Comparison of ENCODE assay signal across 22 mouse cellular contexts in genomic region chr2:65162625-65163024, GRCm38 (mm10).
"Had no signal": no experiment of that assay in that cellular context is flagged by ENCODE, and none has a peak within 500 bp of the region (broad histone marks: within the 10 kb centered on the region; RNA-seq: fewer than 3 reads in every experiment).

No protein-coding gene starts in this region.

- H3K27ac ChIP-seq: heart, adult 2 months; hindbrain, embryonic 10.5 days; hindbrain, embryonic 12.5 days; hindbrain, embryonic 14.5 days; kidney, embryonic 15.5 days; kidney, postnatal 0 days; layer of hippocampus, adult 2 months; left cerebral cortex, adult 2 months; limb, embryonic 15.5 days; liver, embryonic 12.5 days; liver, embryonic 14.5 days had no signal

- ATAC-seq: hindbrain, embryonic 16.5 days; intestine, postnatal 0 days; liver, embryonic 12.5 days had no signal

- H3K9ac ChIP-seq: heart, embryonic 12.5 days; hindbrain, embryonic 12.5 days; hindbrain, embryonic 14.5 days; kidney, embryonic 15.5 days; limb, embryonic 15.5 days; liver, embryonic 12.5 days; liver, embryonic 14.5 days had no signal

- DNase-seq: gastrocnemius, postnatal 14 days; gastrocnemius, postnatal 36 days; heart, adult 2 months; heart, postnatal 10 days; heart, postnatal 4 days; kidney, adult 18-20 months; kidney, adult 8-10 months; kidney, postnatal 14 days; kidney, postnatal 4 days had no signal

- H3K36me3 ChIP-seq: heart, embryonic 12.5 days; hindbrain, embryonic 10.5 days; hindbrain, embryonic 12.5 days; kidney, embryonic 15.5 days; limb, embryonic 15.5 days; liver, embryonic 12.5 days had no signal

- H3K4me2 ChIP-seq: heart, embryonic 12.5 days; hindbrain, embryonic 12.5 days; hindbrain, embryonic 14.5 days; kidney, embryonic 15.5 days; limb, embryonic 15.5 days; liver, embryonic 12.5 days had no signal

- H3K4me3 ChIP-seq: heart, adult 2 months; heart, embryonic 12.5 days; hindbrain, embryonic 10.5 days; hindbrain, embryonic 12.5 days; kidney, embryonic 15.5 days; layer of hippocampus, adult 2 months; left cerebral cortex, adult 2 months; limb, embryonic 15.5 days; liver, embryonic 12.5 days had no signal

- H3K9me3 ChIP-seq: heart, embryonic 12.5 days; hindbrain, embryonic 10.5 days; hindbrain, embryonic 12.5 days; kidney, embryonic 15.5 days; limb, embryonic 15.5 days; liver, embryonic 12.5 days had no signal

- H3K4me1 ChIP-seq: hindbrain, embryonic 10.5 days; hindbrain, embryonic 12.5 days; limb, embryonic 15.5 days; liver, embryonic 12.5 days had no signal

- H3K27me3 ChIP-seq: heart, embryonic 12.5 days; hindbrain, embryonic 12.5 days; kidney, embryonic 15.5 days; limb, embryonic 15.5 days; liver, embryonic 12.5 days had no signal
